Mouse (Mus musculus): ENCODE data around the gene Adam15.

GRCm38 (mm10) chr3:89330346-89330745 is 19.4 kb downstream of the Adam15 start:
- TF ChIP-seq EP300 (IDR thresholded peaks at IDR 0.05; ENCODE audit: low read depth) (no peak), CTCF (IDR thresholded peaks at IDR 0.05; ENCODE audit: low read depth) (no peak)
